Mouse (Mus musculus) embryo, embryonic 10.5 days (tissue): ENCODE data around the gene Spred2.
"Not testable (repeated sequence)": the region's sequence is repeated elsewhere in the genome, so short reads cannot be mapped to it uniquely, and the experiment has no call there.

Experiments used
- DNase-seq: peaks from one replicate; pipeline ENCODE4 v3.0.0-alpha.2; 2015; ENCODE audit warnings: low spot score

Spred2 gene

GRCm38 (mm10) chr11:20022462-20022861 is 98.3 kb downstream of the Spred2 start:
- no peak for DNase-seq

- DNase-seq: no peak
These were observed 98.8 kb downstream of the Spred2 start for GRCm38 (mm10) chr11:20022911-20023482.

GRCm38 (mm10) chr11:20025899-20026298 is 101.7 kb downstream of the Spred2 start:
- peak; percentile 45 for DNase-seq

GRCm38 (mm10) chr11:20027719-20028118 is 103.5 kb downstream of the Spred2 start:
- DNase-seq: no peak

GRCm38 (mm10) chr11:20028396-20028795 is 104.2 kb downstream of the Spred2 start:
- no peak for DNase-seq

- DNase-seq: no peak
These were observed 104.8 kb downstream of the Spred2 start for GRCm38 (mm10) chr11:20029014-20029413.

GRCm38 (mm10) chr11:20030973-20031372 is 106.8 kb downstream of the Spred2 start:
- DNase-seq: not testable (repeated sequence)

GRCm38 (mm10) chr11:20031536-20031935 is 107.4 kb downstream of the Spred2 start:
- DNase-seq: peak; percentile 74

GRCm38 (mm10) chr11:20033541-20034160 is 109.5 kb downstream of the Spred2 start:
- DNase-seq: no peak

- DNase-seq: no peak
These were observed 110.3 kb downstream of the Spred2 start for GRCm38 (mm10) chr11:20034337-20034947.

- DNase-seq: no peak
These were observed 111.3 kb downstream of the Spred2 start for GRCm38 (mm10) chr11:20035343-20035928.

GRCm38 (mm10) chr11:20035972-20036371 is 111.8 kb downstream of the Spred2 start:
- no peak for DNase-seq

GRCm38 (mm10) chr11:20037739-20038138 is 113.6 kb downstream of the Spred2 start:
- no peak for DNase-seq

GRCm38 (mm10) chr11:20038723-20039122 is 114.5 kb downstream of the Spred2 start:
- DNase-seq: no peak

GRCm38 (mm10) chr11:20041164-20041920 is 117.2 kb downstream of the Spred2 start:
- DNase-seq: peak; percentile 24

- no peak for DNase-seq
These were observed 117.9 kb downstream of the Spred2 start for GRCm38 (mm10) chr11:20042106-20042505.

GRCm38 (mm10) chr11:20043256-20043655 is 119.1 kb downstream of the Spred2 start:
- DNase-seq: no peak

- no peak for DNase-seq
These were observed 121.4 kb downstream of the Spred2 start for GRCm38 (mm10) chr11:20045586-20045985.

- DNase-seq: no peak
These were observed 128.8 kb downstream of the Spred2 start for GRCm38 (mm10) chr11:20052814-20053536.

GRCm38 (mm10) chr11:20053951-20054350 is 129.8 kb downstream of the Spred2 start:
- DNase-seq: no peak

GRCm38 (mm10) chr11:20054617-20055016 is 130.4 kb downstream of the Spred2 start:
- no peak for DNase-seq

- no peak for DNase-seq
These were observed 132.0 kb downstream of the Spred2 start for GRCm38 (mm10) chr11:20056168-20056567.
